Mouse (Mus musculus): ENCODE measurements around the gene Uts2. TPM values are rescaled to one million over a fixed set of nuclear protein-coding genes. Genes with fewer than 3 reads are reported as not detected.
"Not testable (repeated sequence)": the region's sequence is repeated elsewhere in the genome, so short reads cannot be mapped to it uniquely, and the experiment has no call there.

Gene Uts2
- total RNA-seq, 1 experiment from 2014 or later, result not detected

- ATAC-seq (replicated peaks; ENCODE audit: low read depth, poor library complexity, severe bottlenecking), result peak; percentile 68
Observed at GRCm38 (mm10) chr4:151006945-151007344, 10.0 kb downstream of the Uts2 start.

DNA sequence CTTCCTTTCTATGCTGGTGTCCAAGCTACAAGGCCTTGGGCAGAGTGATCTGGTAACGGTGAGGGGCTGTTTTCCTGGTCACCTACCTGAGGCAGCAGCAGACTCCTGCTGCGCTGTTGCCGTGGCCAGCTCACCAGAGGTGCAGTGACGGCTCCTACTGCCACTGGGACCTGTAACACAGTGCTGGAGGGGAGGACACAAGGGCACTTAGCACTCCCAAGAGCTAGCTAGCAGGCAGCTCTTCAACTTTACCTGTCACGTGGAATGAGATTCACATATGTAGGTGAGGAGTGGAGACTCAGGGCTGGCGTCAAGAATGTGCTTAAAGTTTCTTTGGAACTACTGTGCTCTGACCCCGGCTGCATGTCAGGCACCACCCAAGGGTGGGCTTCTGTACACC lies 13.4 kb downstream of the Uts2 start:
- ATAC-seq (replicated peaks; ENCODE audit: low read depth, poor library complexity, severe bottlenecking), result no peak

DNA sequence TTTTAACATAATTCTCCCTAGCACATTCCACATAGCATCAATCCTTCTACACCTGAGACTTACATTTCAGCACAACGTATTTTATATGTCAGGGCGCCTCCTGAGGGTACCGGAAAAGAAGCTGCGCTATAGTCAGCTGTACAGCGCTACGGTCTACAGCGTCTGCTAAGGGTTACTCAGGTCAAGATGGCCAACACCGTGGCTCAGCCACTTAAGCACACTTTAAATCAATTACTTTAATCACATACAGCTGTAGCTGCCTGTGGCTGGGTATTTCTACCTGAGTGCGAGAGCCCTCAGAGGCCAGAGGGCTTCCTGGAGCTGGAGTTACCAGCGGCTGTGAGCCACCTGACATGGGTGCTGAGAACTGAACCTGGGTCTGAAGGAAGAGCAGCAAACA lies 19.0 kb downstream of the Uts2 start:
- no peak for ATAC-seq (replicated peaks; ENCODE audit: low read depth, poor library complexity, severe bottlenecking)

GRCm38 (mm10) chr4:151017356-151017755 lies 20.5 kb downstream of the Uts2 start:
- not testable (repeated sequence) for ATAC-seq (replicated peaks; ENCODE audit: low read depth, poor library complexity, severe bottlenecking)

- peak; percentile 54 for ATAC-seq (replicated peaks; ENCODE audit: low read depth, poor library complexity, severe bottlenecking)
Observed at GRCm38 (mm10) chr4:151024152-151024551, 27.3 kb downstream of the Uts2 start.

- ATAC-seq (replicated peaks; ENCODE audit: low read depth, poor library complexity, severe bottlenecking), result peak; percentile 91
Observed at GRCm38 (mm10) chr4:151027001-151027400, 30.1 kb downstream of the Uts2 start.

GRCm38 (mm10) chr4:151036521-151036920 lies 39.6 kb downstream of the Uts2 start:
- no peak for ATAC-seq (replicated peaks; ENCODE audit: low read depth, poor library complexity, severe bottlenecking)

GRCm38 (mm10) chr4:151037800-151038199 lies 40.9 kb downstream of the Uts2 start:
- ATAC-seq (replicated peaks; ENCODE audit: low read depth, poor library complexity, severe bottlenecking), result no peak

DNA sequence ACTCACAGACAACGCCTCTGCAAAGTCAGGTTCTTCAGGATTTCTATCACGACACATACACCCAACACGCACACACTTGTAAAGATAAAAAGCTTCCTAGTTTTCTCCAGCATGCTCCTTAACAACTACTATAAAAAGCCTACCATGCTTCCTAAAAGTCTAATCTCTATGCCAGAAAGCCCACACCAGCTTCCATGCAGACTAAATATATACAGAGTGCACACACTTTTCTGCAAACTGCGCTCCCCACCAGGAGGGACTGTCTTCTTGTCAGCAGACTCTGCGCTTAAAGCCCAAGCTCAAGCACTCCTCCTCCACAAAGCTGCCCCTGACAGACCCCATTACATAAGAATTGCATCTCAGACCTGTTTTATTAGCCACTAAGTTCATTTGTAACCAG lies 44.6 kb downstream of the Uts2 start:
- ATAC-seq (replicated peaks; ENCODE audit: low read depth, poor library complexity, severe bottlenecking), result no peak

DNA sequence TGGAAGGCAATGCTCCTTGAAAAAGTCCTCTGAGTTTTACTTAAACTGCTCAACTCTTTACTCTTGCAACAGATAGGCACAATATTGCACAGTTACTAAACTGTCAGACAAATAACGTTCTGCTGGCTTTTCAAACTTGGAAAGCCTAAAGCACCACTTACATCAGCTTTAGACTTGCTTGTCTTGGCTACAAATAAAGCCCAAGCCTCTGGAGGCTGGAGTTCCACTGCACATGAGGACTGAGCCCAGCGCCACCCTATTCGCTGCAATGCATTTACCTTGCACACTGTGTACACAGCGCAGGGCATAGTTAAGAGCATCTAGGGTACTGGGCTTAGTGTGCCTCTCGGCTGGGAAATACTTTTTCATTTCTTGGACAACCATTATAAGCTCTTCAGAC lies 46.4 kb downstream of the Uts2 start:
- ATAC-seq (replicated peaks; ENCODE audit: low read depth, poor library complexity, severe bottlenecking), result no peak

- peak; percentile 91 for ATAC-seq (replicated peaks; ENCODE audit: low read depth, poor library complexity, severe bottlenecking)
Observed at GRCm38 (mm10) chr4:151044037-151044943, 47.4 kb downstream of the Uts2 start, which contains the start of gene Per3. TSS of gene Per3 (minus strand) at chr4:151044665.

DNA sequence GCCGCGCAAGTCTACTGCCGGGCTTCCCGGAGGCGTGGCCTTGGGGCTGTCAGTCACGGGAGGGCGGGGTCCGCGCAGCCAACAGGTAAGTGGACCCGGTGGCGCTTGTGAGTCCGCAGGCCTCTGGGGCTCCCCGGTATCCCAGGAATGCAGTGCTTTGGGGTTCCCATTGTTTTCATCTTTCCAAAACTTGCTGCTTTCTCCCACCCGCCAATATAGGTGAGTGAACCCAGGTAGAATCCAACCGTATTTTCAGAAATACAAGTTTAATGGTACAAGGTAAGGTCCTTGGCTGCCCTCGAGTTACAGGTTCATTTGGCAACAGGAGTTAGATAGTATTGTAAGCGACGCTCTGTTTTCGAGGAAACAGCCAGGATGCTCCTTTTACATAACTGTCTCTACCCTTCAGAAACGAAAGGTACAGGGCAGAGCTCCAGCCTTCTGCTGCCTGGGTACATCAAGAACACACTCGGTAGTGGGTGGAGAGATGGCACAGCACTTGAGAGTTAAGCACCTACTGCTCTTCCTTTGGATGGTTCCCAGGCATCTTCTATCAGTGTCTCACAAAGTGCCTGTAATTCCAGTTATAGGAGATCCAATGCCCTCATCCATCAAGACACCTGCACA lies 48.2 kb downstream of the Uts2 start:
- no peak; the same call in 1 of the 2 replicates for ATAC-seq (replicated peaks; ENCODE audit: low read depth, poor library complexity, severe bottlenecking)

DNA sequence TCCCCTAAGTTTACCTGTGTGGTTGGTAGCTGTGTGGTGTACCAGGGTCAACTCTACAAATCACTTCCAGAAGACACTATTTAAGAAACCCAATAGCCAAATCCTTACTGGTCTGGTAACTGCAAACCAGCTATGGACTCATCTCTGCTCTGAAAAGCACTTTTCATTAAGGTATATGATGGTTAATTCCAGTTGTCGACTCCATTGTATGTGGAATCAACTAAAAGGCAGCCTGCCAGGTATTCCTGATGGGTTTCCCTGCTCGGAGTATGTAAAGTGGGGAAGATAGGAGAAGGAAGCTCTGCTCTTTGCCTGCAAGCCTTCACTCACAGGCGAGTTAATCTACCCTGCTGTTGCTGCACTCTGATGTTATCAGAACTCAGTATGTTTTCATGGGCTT lies 49.6 kb downstream of the Uts2 start:
- no peak for ATAC-seq (replicated peaks; ENCODE audit: low read depth, poor library complexity, severe bottlenecking)

DNA sequence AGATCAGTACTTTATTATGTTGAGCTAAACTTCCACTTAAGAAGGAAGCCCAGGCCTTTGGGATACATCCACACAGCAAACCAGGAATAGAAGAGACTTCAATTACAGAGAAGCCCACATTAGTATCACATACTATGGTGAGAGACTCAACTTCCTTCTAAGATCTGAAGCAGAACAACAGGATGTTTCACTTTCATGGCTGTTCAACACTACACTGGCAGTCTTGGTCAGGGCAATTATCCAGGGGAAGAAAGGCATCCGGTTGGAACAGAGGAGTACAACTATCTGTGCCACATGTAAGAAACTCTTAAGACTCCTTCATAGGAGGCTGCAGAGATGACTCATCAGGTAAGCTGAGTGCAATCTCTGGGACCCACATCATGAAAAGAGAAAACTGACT lies 54.3 kb downstream of the Uts2 start:
- peak; percentile 45 for ATAC-seq (replicated peaks; ENCODE audit: low read depth, poor library complexity, severe bottlenecking)

Other genes with a start within 250 kb of the Uts2 start
- 0.05 and 0.59 TPM in 2 replicates for gene Errfi1, start 143.2 kb upstream of the Uts2 start, total RNA-seq (2017)
- 369 and 397 TPM in 2 replicates for gene Park7, start 82.7 kb upstream of the Uts2 start, total RNA-seq (2017)
- not detected in 2 replicates for gene Tnfrsf9, start 82.5 kb upstream of the Uts2 start, total RNA-seq (2017)
- 3.7 and 4.8 TPM in 2 replicates for gene Per3, start 47.6 kb downstream of the Uts2 start, total RNA-seq (2017)
- 66.4 and 80.9 TPM in 2 replicates for gene Vamp3, start 60.9 kb downstream of the Uts2 start, total RNA-seq (2017)
- gene Gm13090, start 92.5 kb downstream of the Uts2 start, total RNA-seq (2017), result not detected in 2 replicates